Mouse (Mus musculus) liver, embryonic 14.5 days (tissue): Measurements from ENCODE around the gene Emid1. TPM values are rescaled to one million over a fixed set of nuclear protein-coding genes. Genes with fewer than 3 reads are reported as not detected.

ENCODE experiments used
- ATAC-seq: fragments of 200-750 bp; cut with Nextera tagmentation; 2 replicates; pipeline ENCODE4 v1.8.0; 2017; ENCODE audit warnings: moderate number of reproducible peaks, mild to moderate bottlenecking, moderate library complexity; ENCODE audit not compliant: insufficient read depth
- DNase-seq, 3 experiments: peaks; one replicate each; pipeline ENCODE4 v3.0.0-alpha.2; 2012 to 2013; ENCODE audit warnings: low read depth in 3 of 3, low spot score in 3 of 3
- H3K27ac ChIP-seq: fragments of 300-500 bp; sonication (generic); 2 replicates; pipeline ENCODE4 v1.5.1; 2014; ENCODE audit warnings: moderate library complexity, mild to moderate bottlenecking, control low read depth, inconsistent platforms
- H3K27me3 ChIP-seq: fragments of 300-500 bp; sonication (generic); 2 replicates; pipeline ENCODE4 v1.6.1; 2014; ENCODE audit warnings: mild to moderate bottlenecking, low read length, moderate library complexity; ENCODE audit not compliant: control insufficient read depth, insufficient read depth
- H3K36me3 ChIP-seq: fragments of 300-500 bp; sonication (generic); replicated peaks from 2 replicates; pipeline ENCODE4 v1.6.1; 2014; ENCODE audit warnings: low read depth; ENCODE audit not compliant: control insufficient read depth, insufficient read depth
- H3K4me1 ChIP-seq, 2 experiments: fragments of 200-500 bp in 1 of 2; fragments of 300-500 bp in 1 of 2; sonication (generic) in 1 of 2; replicated peaks; 2 replicates each; pipeline ENCODE4 v1.6.1; 2012 to 2014; ENCODE audit warnings: antibody characterized with exemption in 1 of 2, inconsistent platforms in 1 of 2, low read length in 1 of 2; ENCODE audit not compliant: control insufficient read depth in 2 of 2, insufficient read depth in 2 of 2
- H3K4me2 ChIP-seq: fragments of 300-500 bp; sonication (generic); 2 replicates; pipeline ENCODE4 v1.6.1; 2014; ENCODE audit warnings: low read depth, mild to moderate bottlenecking, control low read depth, moderate library complexity
- H3K4me3 ChIP-seq, 2 experiments: fragments of 200-500 bp in 1 of 2; fragments of 300-500 bp in 1 of 2; sonication (generic) in 1 of 2; 2 replicates each; pipeline ENCODE4 v1.5.1; 2012 to 2014; ENCODE audit warnings: low read depth in 2 of 2, low read length in 2 of 2, mild to moderate bottlenecking in 2 of 2, control low read depth in 1 of 2, inconsistent platforms in 1 of 2, moderate library complexity in 1 of 2; ENCODE audit not compliant: insufficient read depth in 1 of 2
- H3K9ac ChIP-seq: fragments of 300-500 bp; sonication (generic); replicated peaks from 2 replicates; pipeline ENCODE4 v1.6.1; 2014; ENCODE audit warnings: mild to moderate bottlenecking, control low read depth, moderate library complexity
- H3K9me3 ChIP-seq: fragments of 300-500 bp; sonication (generic); 2 replicates; pipeline ENCODE4 v1.6.1; 2016; ENCODE audit warnings: low read length, mixed read lengths; ENCODE audit not compliant: control insufficient read depth
- CTCF ChIP-seq: IDR thresholded peaks from 2 replicates; pipeline ENCODE4 v1.5.1; 2016; ENCODE audit warnings: antibody characterized with exemption, low read depth, control low read depth
- EP300 ChIP-seq: IDR thresholded peaks from 2 replicates; pipeline ENCODE4 v1.6.1; 2016; ENCODE audit warnings: antibody characterized with exemption, low read depth
- WGBS: fragments of 180-500 bp; shearing (Covaris S2); extraction: QIAGEN DNeasy Blood & Tissue Kit; methylation state at CpG from one replicate; pipeline ENCODE4 v1.1.7; 2014; ENCODE audit not compliant: insufficient replicate concordance; 5-methylcytosine and 5-hydroxymethylcytosine counted together
- polyA plus RNA-seq, 2 experiments: library from polyadenylated mRNA; depleted of rRNA in 1 of 2; stranded (reverse) in 1 of 2; unstranded in 1 of 2; fragments of >200 nt; fragmentation: Nextera tagmentation in 1 of 2; extraction: Ambion mirVana in 1 of 2; gene quantifications; 2 replicates each; pipeline versions ENCODE4 v1.2.1 to v1.2.3; 2012 to 2014

Emid1 gene
- polyA plus RNA-seq, 2 experiments: 1.3 to 1.5 TPM

DNA sequence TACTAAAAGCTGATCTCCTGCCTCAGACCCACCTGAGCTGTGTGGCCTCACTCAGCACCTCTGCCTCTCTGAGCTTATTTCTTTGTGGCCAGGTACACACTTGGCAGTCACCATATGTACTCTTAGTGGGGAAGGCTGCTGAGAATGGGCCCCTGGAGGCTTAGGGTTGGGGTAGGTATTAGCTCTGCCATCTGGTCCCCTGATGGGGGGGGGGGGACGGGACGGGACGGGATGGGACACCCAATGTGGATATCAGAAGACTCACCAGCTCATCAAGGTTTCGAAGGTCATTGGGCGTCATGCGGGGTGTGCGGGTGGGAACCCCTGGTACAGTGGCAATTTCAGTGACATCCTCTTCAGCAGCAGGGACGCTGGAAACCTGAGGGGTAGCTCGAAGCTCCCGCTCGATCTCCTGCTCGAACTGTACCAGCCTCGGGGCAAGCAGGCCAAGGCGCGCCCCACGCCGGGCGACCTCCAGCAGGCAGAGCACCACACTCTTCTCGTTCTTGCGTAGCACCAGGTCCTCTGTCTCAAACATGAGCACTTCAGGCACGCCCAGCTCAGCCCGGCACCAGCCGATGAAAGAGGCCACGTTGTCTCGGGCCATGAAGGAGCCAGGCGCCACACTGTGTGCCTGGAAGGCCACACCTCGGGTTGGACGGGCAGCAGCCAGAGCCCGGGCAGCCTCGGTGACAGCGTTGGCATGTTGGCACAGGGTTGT lies 88.3 kb downstream of the Emid1 start:
- WGBS: 65% methylated on average over 31 of the region's 31 CpGs
- H3K9ac ChIP-seq: no peak overlapping the region
- H3K27me3 ChIP-seq: peaks cover 58% of the 10 kb centered on the region
- ATAC-seq: no peak
- peak overlapping the region in 1 of 2 experiments; percentile 63; a peak in 2 of 4 replicates for H3K4me3 ChIP-seq
- peaks cover 5 to 8% of the 10 kb centered on the region in 2 experiments; a peak in 2 of 4 replicates for H3K4me1 ChIP-seq
- peaks cover 6% of the 10 kb centered on the region for H3K36me3 ChIP-seq
- TF ChIP-seq EP300: no peak
- TF ChIP-seq CTCF: no peak
- no peak overlapping the region for H3K27ac ChIP-seq
- peak overlapping the region; percentile 77 for H3K4me2 ChIP-seq
- DNase-seq: no peak
- no peaks in the 10 kb centered on the region for H3K9me3 ChIP-seq

GRCm38 (mm10) chr11:5062860-5063505 lies 89.1 kb downstream of the Emid1 start:
- WGBS: 71% methylated on average over 13 of the region's 13 CpGs
- DNase-seq: no peak
- no peak overlapping the region for H3K9ac ChIP-seq
- no peak overlapping the region for H3K27ac ChIP-seq
- TF ChIP-seq EP300 (no peak), CTCF (no peak)
- no peak overlapping the region for H3K4me3 ChIP-seq
- peaks cover 5 to 6% of the 10 kb centered on the region in 2 experiments; a peak in 2 of 4 replicates for H3K4me1 ChIP-seq
- H3K9me3 ChIP-seq: no peaks in the 10 kb centered on the region
- no peak overlapping the region for H3K4me2 ChIP-seq
- H3K36me3 ChIP-seq: peaks cover under 1% of the 10 kb centered on the region; the same call in 1 of the 2 replicates
- ATAC-seq: no peak
- H3K27me3 ChIP-seq: peaks cover 65% of the 10 kb centered on the region

DNA sequence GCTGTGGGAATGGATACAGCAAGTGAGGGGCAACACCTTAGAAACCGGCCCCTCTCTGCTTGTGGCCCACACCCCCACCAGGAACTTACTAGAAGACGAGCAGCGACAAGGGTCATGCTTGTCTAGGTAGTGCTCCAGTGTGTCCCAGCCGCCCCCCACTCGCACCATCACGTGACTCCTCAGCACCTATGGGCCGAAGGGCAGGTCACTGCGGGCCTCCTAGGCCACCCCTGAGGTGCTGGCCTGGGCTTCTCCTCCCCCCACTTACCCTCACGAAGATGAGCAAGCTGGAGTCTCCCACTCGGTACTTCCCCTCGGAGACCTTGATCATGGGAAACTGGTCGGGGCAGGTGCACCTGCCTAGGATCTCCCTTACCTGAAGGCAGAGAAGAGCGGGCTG lies 89.7 kb downstream of the Emid1 start:
- TF ChIP-seq CTCF: no peak
- TF ChIP-seq EP300: no peak
- no peak overlapping the region for H3K9ac ChIP-seq
- no peaks in the 10 kb centered on the region for H3K36me3 ChIP-seq
- ATAC-seq (no peak), DNase-seq (no peak)
- H3K9me3 ChIP-seq: no peaks in the 10 kb centered on the region
- WGBS: 28% methylated on average over 13 of the region's 13 CpGs
- H3K4me1 ChIP-seq: peaks cover 5 to 6% of the 10 kb centered on the region in 2 experiments; a peak in 2 of 4 replicates
- H3K27me3 ChIP-seq: peaks cover 72% of the 10 kb centered on the region
- H3K4me3 ChIP-seq: peak overlapping the region in 1 of 2 experiments; percentile 22; a peak in 1 of 4 replicates
- no peak overlapping the region for H3K27ac ChIP-seq
- H3K4me2 ChIP-seq: peak overlapping the region; percentile 51

DNA sequence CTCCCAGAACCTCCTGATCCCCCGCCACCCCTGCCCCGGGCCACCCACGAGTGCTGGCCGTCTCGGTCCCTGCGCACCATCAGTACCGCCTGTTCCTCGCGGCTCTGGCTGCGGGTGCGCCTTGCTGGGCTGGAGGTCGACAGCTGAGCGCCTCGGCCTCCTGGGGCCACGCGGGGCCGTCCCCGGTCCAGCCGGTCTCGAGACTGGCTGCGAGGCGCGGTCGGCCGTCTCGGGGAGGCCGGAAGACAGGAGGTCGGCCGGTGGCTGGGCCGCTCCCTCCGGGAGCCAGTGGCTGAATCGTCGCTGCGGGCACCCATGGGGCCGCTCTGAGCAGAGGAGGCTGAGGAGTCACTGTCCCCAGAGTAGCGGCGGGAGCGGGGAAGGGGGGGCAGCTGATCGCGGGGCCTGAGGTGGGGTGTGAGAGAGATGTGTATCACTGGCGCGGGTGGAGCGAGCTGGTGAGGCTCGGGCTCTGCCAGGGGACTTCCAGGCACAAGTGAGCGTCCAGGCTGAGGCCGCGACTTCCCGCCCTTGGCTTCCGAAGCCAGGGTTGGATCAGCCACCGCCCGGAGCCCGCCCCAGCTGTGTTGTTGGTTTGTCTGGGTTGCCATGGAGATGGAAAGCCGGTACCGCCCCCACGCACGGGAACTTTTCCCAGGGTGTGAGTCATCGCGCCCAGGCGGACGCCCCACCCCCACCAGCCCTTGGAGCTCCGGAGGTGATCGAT lies 90.5 kb downstream of the Emid1 start:
- H3K4me1 ChIP-seq: peaks cover 5 to 6% of the 10 kb centered on the region in 2 experiments; a peak in 2 of 4 replicates
- WGBS: 6% methylated on average over 62 of the region's 62 CpGs
- ATAC-seq: peak; percentile 24

More for the DNA sequence above, 90.5 kb downstream of the Emid1 start:
- Histone ChIP-seq H3K27ac (no peak overlapping the region), H3K36me3 (no peaks in the 10 kb centered on the region), H3K9ac (no peak overlapping the region), H3K4me2 (peak overlapping the region; percentile 51), H3K9me3 (no peaks in the 10 kb centered on the region), H3K27me3 (peaks cover 79% of the 10 kb centered on the region), H3K4me3 (peak overlapping the region in 1 of 2 experiments; percentile 22; a peak in 2 of 4 replicates)
- TF ChIP-seq EP300: no peak
- TF ChIP-seq CTCF: no peak
- peak; percentile 52 to 81 (median 54) for DNase-seq
